Comparison of ENCODE assay signal across 8 mouse cellular contexts in the genomic region with DNA sequence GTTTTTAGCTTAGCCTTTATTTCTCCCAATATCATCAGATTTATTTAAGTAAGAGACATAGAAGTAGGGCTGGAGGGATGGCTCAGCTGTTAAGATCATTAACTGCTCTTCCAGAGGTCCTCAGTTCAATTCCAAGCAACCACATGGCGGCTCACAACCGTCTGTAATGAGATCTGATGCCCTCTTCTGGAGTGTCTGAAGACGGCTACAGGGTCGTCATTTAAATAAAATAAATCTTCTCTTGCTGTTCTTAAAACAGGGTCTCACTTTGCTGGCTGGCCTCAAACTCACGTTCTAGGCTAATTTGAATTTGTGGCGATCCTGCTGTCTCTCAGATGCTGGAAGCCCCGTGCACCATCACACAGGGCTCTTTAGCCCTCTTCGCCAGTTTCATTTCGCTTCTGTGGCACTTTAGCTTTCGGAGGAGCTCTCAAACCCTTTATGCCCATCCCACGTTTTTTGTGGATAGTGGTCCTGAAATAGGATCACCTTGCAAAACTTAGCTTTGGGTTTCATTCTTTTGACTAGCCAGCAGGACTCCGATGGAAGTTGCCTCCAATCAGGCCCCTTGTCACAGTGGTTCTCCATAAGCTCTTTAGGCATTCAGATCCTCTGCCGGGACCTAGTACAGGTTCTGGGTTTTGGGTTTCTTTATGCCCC. TPM values are rescaled to one million over a fixed set of nuclear protein-coding genes. Genes with fewer than 3 reads are reported as not detected.
DNase-seq lines count a peak whose midpoint lies in the region; ATAC-seq and TF ChIP-seq lines count a peak whose summit lies in the region.

No protein-coding gene starts in this region.

- no peaks in the 10 kb centered on the region for H3K9me3 ChIP-seq in heart, embryonic 13.5 days
- H3K9me3 ChIP-seq in hindbrain, embryonic 13.5 days, result no peaks in the 10 kb centered on the region
- no peaks in the 10 kb centered on the region for H3K9me3 ChIP-seq in midbrain, embryonic 11.5 days (ENCODE audit: control insufficient read depth, low read length)

- peak overlapping the region; percentile 91 for H3K4me2 ChIP-seq in heart, embryonic 13.5 days
- H3K4me2 ChIP-seq in hindbrain, embryonic 13.5 days, result peak overlapping the region; percentile 73
- H3K4me2 ChIP-seq in midbrain, embryonic 11.5 days, result peak overlapping the region; percentile 69

- no peaks in the 10 kb centered on the region for H3K27me3 ChIP-seq in heart, embryonic 13.5 days (replicated peaks)
- H3K27me3 ChIP-seq in hindbrain, embryonic 13.5 days, result no peaks in the 10 kb centered on the region
- H3K27me3 ChIP-seq in midbrain, embryonic 11.5 days (ENCODE audit: control insufficient read depth, insufficient read depth, low read length), result no peaks in the 10 kb centered on the region

- 16% methylated on average over 13 of the region's 13 CpGs for WGBS in heart, embryonic 13.5 days
- 8% methylated on average over 13 of the region's 13 CpGs for WGBS in hindbrain, embryonic 13.5 days
- WGBS in midbrain, embryonic 11.5 days, result 9% methylated on average over 13 of the region's 13 CpGs

- no peak for DNase-seq in heart, adult 18-20 months
- DNase-seq in B cell, adult 2 months, result peak; percentile 45
- DNase-seq in midbrain, embryonic 11.5 days (ENCODE audit: low spot score, missing footprints), result no peak
- DNase-seq in adrenal gland, postnatal 25 days, result no peak
- DNase-seq in gastrocnemius, postnatal 4 days (ENCODE audit: low spot score in 2 of 2), result no peak

- H3K4me1 ChIP-seq in heart, embryonic 13.5 days, result peaks cover 14% of the 10 kb centered on the region
- peaks cover 3% of the 10 kb centered on the region; the same call in 1 of the 2 replicates for H3K4me1 ChIP-seq in bone marrow macrophage, adult 2 months (ENCODE audit: control insufficient read depth, insufficient read depth, low read length)
- H3K4me1 ChIP-seq in hindbrain, embryonic 13.5 days (replicated peaks), result peaks cover 21% of the 10 kb centered on the region
- peaks cover 10% of the 10 kb centered on the region for H3K4me1 ChIP-seq in midbrain, embryonic 11.5 days (ENCODE audit: control insufficient read depth, insufficient read depth, low read length)

- no peak for TF ChIP-seq CTCF in bone marrow macrophage, adult 2 months (IDR thresholded peaks at IDR 0.05; ENCODE audit: low read depth, low read length)

- peak overlapping the region; percentile 77 for H3K4me3 ChIP-seq in heart, embryonic 13.5 days
- peak overlapping the region; percentile 63 for H3K4me3 ChIP-seq in bone marrow macrophage, adult 2 months (ENCODE audit: insufficient read depth, low read length)
- H3K4me3 ChIP-seq in hindbrain, embryonic 13.5 days, result peak overlapping the region; percentile 55
- H3K4me3 ChIP-seq in midbrain, embryonic 11.5 days (ENCODE audit: low read depth, low read length), result peak overlapping the region; percentile 53

- peak overlapping the region; percentile 90 for H3K9ac ChIP-seq in heart, embryonic 13.5 days
- H3K9ac ChIP-seq in hindbrain, embryonic 13.5 days, result peak overlapping the region; percentile 69
- peak overlapping the region; percentile 66 for H3K9ac ChIP-seq in midbrain, embryonic 11.5 days (ENCODE audit: low read length)

- H3K36me3 ChIP-seq in heart, embryonic 13.5 days, result peaks cover 3% of the 10 kb centered on the region; the same call in 1 of the 2 replicates
- peaks cover 3% of the 10 kb centered on the region; the same call in 1 of the 2 replicates for H3K36me3 ChIP-seq in hindbrain, embryonic 13.5 days
- no peaks in the 10 kb centered on the region for H3K36me3 ChIP-seq in midbrain, embryonic 11.5 days (ENCODE audit: control insufficient read depth, insufficient read depth, low read length)

- ATAC-seq in heart, embryonic 13.5 days (ENCODE audit: extremely low read depth, insufficient number of reproducible peaks, low FRiP score, low TSS enrichment), result no peak
- ATAC-seq in hindbrain, embryonic 13.5 days (ENCODE audit: low FRiP score), result peak; percentile 33
- peak; percentile 17; the same call in 1 of the 2 replicates for ATAC-seq in midbrain, embryonic 11.5 days (ENCODE audit: low FRiP score)

- peak overlapping the region; percentile 70 for H3K27ac ChIP-seq in heart, embryonic 13.5 days (replicated peaks)
- peak overlapping the region; percentile 7; the same call in 1 of the 2 replicates for H3K27ac ChIP-seq in bone marrow macrophage, adult 2 months (ENCODE audit: insufficient read depth, low read depth, low read length)
- H3K27ac ChIP-seq in hindbrain, embryonic 13.5 days, result peak overlapping the region; percentile 87
- no peak overlapping the region for H3K27ac ChIP-seq in midbrain, embryonic 11.5 days (ENCODE audit: low read depth, low read length)

- no peak for TF ChIP-seq POLR2A in bone marrow macrophage, adult 2 months (IDR thresholded peaks at IDR 0.05; ENCODE audit: borderline replicate concordance, low read depth, low read length)

RNA-seq across cellular contexts. Expression of a gene that starts 0.5 kb away (rescaled TPM):
- polyA plus RNA-seq in heart, embryonic 13.5 days (2015; fragmentation: Nextera tagmentation; extraction: Ambion mirVana), result 29.6 and 36.5 TPM in 2 replicates
- total RNA-seq in heart, adult 18-20 months (2021), result 10 to 100 TPM; 16.0 to 16.5 TPM
- 60.3 and 70.3 TPM in 2 replicates for polyA plus RNA-seq in bone marrow macrophage, adult 2 months (2012; ENCODE audit: insufficient read depth, insufficient read length, missing spikeins)
- polyA plus RNA-seq in hindbrain, embryonic 13.5 days (2015; fragmentation: Nextera tagmentation; extraction: Ambion mirVana), result 53.6 and 58.3 TPM in 2 replicates
- polyA plus RNA-seq in midbrain, embryonic 11.5 days (2014; fragmentation: Nextera tagmentation; extraction: Ambion mirVana), result 60.4 and 62.7 TPM in 2 replicates
- 43.9 and 68.2 TPM in 2 replicates for total RNA-seq in adrenal gland, postnatal 25 days (2021)
- 10 to 100 TPM; 22.6 to 23.0 TPM for total RNA-seq in gastrocnemius, postnatal 4 days (2021)

RNA-seq across cellular contexts. Expression of a gene that starts 41.0 kb away (rescaled TPM):
- 26.1 and 27.8 TPM in 2 replicates for polyA plus RNA-seq in heart, embryonic 13.5 days (2015; fragmentation: Nextera tagmentation; extraction: Ambion mirVana)
- total RNA-seq in heart, adult 18-20 months (2021), result under 1 TPM in 1 of 2 experiments, not detected in 1; 0.36 TPM
- 0.87 and 1.0 TPM in 2 replicates for polyA plus RNA-seq in bone marrow macrophage, adult 2 months (2012; ENCODE audit: insufficient read depth, insufficient read length, missing spikeins)
- polyA plus RNA-seq in hindbrain, embryonic 13.5 days (2015; fragmentation: Nextera tagmentation; extraction: Ambion mirVana), result 53.5 and 69.4 TPM in 2 replicates
- polyA plus RNA-seq in midbrain, embryonic 11.5 days (2014; fragmentation: Nextera tagmentation; extraction: Ambion mirVana), result 94.5 and 94.6 TPM in 2 replicates
- not detected in 2 replicates for total RNA-seq in adrenal gland, postnatal 25 days (2021)
- total RNA-seq in gastrocnemius, postnatal 4 days (2021), result 10 to 100 TPM; 20.0 to 36.3 TPM

RNA-seq across cellular contexts. Expression of a gene that starts 53.0 kb away (rescaled TPM):
- polyA plus RNA-seq in heart, embryonic 13.5 days (2015; fragmentation: Nextera tagmentation; extraction: Ambion mirVana), result 1.1 TPM in 2 replicates
- 1 to 10 TPM; 2.4 to 3.4 TPM for total RNA-seq in heart, adult 18-20 months (2021)
- 0.45 and 0.82 TPM in 2 replicates for polyA plus RNA-seq in bone marrow macrophage, adult 2 months (2012; ENCODE audit: insufficient read depth, insufficient read length, missing spikeins)
- 0.04 and 0.06 TPM in 2 replicates for polyA plus RNA-seq in hindbrain, embryonic 13.5 days (2015; fragmentation: Nextera tagmentation; extraction: Ambion mirVana)
- polyA plus RNA-seq in midbrain, embryonic 11.5 days (2014; fragmentation: Nextera tagmentation; extraction: Ambion mirVana), result 0.10 and 0.38 TPM in 2 replicates
- 6.0 and 8.0 TPM in 2 replicates for total RNA-seq in adrenal gland, postnatal 25 days (2021)
- total RNA-seq in gastrocnemius, postnatal 4 days (2021), result under 1 TPM; 0.15 to 0.47 TPM

Comparison
In these comparisons a context has a peak if more than half of its experiments do, and no peak if none do; other contexts are left out.
1. DNase-seq: peak in B cell, adult 2 months (2 of 2); none in heart, adult 18-20 months (0 of 2), midbrain, embryonic 11.5 days (single experiment), adrenal gland, postnatal 25 days (single experiment) and gastrocnemius, postnatal 4 days (0 of 2).
2. RNA of a gene that starts 41.0 kb away (polyA plus RNA-seq): 94.5 to 94.6 TPM in midbrain, embryonic 11.5 days, 53.5 to 69.4 TPM in hindbrain, embryonic 13.5 days and 26.1 to 27.8 TPM in heart, embryonic 13.5 days; 0.87 to 1.0 TPM in bone marrow macrophage, adult 2 months; every median in the first group is over 10 times any median in the second.
3. Peak in every context shown above with its lines, with median percentiles within 50 percentile points of each other: H3K4me2 ChIP-seq, H3K4me3 ChIP-seq and H3K9ac ChIP-seq.